Mouse (Mus musculus): ENCODE results near the gene Pla2g3.

Gene Pla2g3

GRCm38 (mm10) chr11:3536082-3536481 lies 48.0 kb downstream of the Pla2g3 start:
- peak in 1 of 2 experiments; percentile 80 for DNase-seq (ENCODE audit: inconsistent age in 2 of 2, low spot score in 1 of 2)

DNA sequence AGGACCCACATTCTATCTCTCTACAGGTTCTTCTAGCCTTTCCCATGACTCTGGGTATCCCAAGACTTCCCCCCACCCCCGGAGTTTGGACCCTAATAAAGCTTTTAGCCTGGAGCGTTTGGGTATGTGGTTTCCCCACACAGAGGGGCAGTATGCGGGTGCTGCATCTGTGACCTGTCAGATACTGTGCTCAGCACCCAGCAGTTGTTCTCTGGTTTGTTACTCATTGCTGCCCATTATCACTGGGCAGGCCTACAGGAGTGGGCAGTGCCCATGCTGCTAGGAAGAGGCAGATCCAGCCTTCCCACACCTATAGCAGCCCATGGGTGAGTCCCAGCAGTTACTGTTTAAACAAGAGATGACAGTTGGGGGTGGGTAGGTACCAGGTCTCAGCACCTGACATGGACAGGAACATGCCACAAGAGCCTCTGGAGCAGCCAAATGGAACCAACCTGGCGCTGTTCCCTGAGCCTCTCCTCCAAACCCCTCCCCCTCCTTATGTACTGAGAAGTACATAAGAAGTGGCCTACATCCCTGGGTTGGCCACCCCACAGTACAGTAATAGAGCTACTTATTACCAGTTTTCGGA lies 48.8 kb downstream of the Pla2g3 start:
- DNase-seq (ENCODE audit: inconsistent age in 2 of 2, low spot score in 1 of 2) = no peak

GRCm38 (mm10) chr11:3537711-3538110 lies 49.6 kb downstream of the Pla2g3 start:
- no peak for DNase-seq (ENCODE audit: inconsistent age in 2 of 2, low spot score in 1 of 2)

DNA sequence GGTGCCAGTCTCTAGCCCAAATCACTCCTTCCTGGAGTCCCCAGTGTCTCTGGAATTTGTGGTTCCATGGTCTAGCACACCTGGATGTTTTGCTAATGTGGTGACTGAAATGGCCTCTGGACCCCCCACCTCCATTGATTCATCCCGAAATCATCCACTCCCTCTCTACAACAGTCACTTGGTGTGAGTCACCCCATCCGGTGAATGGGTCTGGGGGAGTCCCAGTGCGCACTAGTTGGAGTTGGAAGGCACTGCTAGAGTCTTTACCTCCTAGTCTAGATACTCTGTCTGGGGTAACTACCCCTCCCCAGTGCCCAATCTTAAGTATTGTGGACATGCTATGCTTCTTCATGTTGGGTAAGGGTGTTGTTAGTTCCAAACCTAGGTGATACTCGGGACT lies 50.3 kb downstream of the Pla2g3 start:
- no peak for DNase-seq (ENCODE audit: inconsistent age in 2 of 2, low spot score in 1 of 2)

GRCm38 (mm10) chr11:3539111-3539825 lies 51.2 kb downstream of the Pla2g3 start:
- DNase-seq (ENCODE audit: inconsistent age in 2 of 2, low spot score in 1 of 2) = peak; percentile 95 to 98

GRCm38 (mm10) chr11:3539826-3540196 lies 51.7 kb downstream of the Pla2g3 start:
- DNase-seq (ENCODE audit: inconsistent age in 2 of 2, low spot score in 1 of 2) = peak in 1 of 2 experiments; percentile 36

- peak in 1 of 2 experiments; percentile 32 for DNase-seq (ENCODE audit: inconsistent age in 2 of 2, low spot score in 1 of 2)
These were observed 52.5 kb downstream of the Pla2g3 start, which contains the start of gene Smtn for GRCm38 (mm10) chr11:3540451-3541085. Gene Smtn (minus strand): TSS chr11:3540612.

DNA sequence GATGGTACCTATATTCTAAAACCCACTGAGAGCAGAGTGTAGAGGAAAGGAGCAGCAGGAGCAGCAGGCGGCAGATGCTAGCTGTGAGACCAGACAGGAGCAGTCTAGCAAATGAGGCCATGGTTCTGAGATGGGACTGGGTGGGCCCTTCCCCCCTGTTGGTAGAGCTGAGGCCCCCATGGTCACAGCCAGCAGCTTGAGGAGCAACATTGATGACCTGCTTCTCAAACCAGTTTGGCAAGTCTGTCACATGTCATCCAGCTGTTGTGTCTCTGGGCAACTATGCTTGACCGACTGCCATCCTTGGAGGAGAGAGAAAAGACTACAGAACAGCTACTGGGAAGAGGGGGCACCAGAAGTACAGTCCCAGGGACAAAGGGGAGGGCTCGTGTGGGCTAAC lies 53.8 kb downstream of the Pla2g3 start:
- no peak for DNase-seq (ENCODE audit: inconsistent age in 2 of 2, low spot score in 1 of 2)

DNA sequence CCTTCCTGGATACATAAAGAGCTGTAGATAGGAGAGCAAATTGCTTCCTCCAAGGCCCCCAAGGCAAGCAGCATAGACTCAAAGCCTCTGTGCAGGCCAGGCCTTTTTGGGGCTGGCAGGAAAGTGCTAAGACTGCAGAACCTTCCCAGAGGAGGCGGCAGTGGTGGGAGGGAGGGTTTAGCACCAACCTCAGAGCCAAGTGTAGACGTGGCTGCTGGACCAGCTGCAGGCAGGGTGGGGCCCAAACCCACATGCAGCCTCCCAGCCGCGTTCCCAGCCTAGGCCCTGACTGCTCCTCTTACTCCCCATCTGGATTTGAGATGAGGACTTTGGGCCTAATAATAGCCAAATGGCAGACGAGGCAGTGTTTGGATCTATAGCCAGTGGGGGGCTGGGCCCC lies 54.9 kb downstream of the Pla2g3 start:
- peak in 1 of 2 experiments; percentile 29 for DNase-seq (ENCODE audit: inconsistent age in 2 of 2, low spot score in 1 of 2)

DNA sequence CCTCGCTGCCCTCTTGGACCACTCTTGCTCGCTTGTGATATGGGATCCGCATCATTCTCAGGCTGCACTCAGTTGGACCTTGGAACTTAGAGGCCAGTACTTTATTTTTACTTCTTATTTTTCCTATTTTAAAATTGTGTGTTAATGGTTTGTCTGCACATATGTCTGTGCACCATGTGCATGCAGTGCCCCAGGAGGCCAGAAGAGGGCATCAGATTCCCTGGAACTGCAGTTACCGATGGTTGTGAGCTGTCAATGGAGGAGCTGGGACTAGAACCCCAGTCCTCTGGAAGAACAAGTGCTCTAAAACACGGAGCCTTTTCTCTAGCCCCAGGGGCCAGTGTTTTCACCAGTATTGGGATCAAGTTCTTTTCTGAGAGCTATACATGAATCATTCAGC lies 56.3 kb downstream of the Pla2g3 start:
- no peak for DNase-seq (ENCODE audit: inconsistent age in 2 of 2, low spot score in 1 of 2)

DNA sequence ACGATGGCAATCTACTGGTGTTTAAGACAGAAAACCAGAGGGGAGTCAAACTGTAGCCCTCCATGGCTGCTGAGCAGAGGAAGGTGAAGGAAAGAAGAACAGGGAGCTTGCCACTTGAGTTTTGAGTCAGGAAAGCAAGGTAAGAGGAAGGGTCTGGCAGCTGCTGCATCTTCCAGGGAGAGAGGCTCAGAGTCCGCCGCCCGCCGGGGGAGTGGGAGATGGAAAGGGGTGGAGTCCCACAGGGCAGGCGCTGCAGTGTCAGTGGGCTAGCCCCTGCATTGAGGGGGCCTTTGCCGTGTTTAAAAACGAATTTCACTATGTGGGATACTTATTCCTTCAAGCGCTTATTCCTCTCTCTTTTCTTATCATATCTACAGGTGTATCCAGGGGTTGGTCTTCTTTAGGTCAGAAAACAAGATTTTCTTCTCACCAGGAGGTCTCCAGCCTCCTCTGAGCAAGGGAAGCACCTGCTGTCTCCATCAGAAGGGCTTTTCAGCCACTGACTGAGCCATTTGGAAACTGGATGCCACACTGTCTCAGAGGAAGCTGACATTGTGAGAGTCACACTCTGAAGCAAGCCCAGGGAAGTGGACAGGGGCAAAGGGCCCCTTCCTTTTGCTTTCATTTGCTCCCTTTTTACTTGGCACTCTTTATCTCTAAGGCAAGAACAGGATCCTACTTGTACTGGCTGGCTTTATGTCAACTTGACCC lies 57.6 kb downstream of the Pla2g3 start:
- DNase-seq (ENCODE audit: inconsistent age in 2 of 2, low spot score in 1 of 2) = no peak

DNA sequence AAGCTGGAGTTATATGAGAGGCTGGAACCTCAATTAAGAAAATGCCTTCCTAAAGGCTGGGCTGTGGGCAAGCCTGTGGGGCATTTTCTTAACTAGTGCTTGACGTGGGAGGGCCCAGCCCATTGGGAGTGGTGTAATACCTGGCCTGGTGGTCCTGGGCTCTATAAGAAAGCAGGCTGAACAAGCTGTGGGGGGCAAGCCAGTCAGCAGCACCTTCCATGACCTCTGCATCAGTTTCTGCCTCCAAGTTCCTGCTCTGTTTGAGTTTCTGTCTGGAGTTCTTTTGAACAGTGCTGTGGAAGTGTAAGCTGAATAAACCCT lies 58.1 kb downstream of the Pla2g3 start:
- no peak for DNase-seq (ENCODE audit: inconsistent age in 2 of 2, low spot score in 1 of 2)

GRCm38 (mm10) chr11:3547047-3547446 lies 59.0 kb downstream of the Pla2g3 start:
- DNase-seq (ENCODE audit: inconsistent age in 2 of 2, low spot score in 1 of 2) = no peak

DNA sequence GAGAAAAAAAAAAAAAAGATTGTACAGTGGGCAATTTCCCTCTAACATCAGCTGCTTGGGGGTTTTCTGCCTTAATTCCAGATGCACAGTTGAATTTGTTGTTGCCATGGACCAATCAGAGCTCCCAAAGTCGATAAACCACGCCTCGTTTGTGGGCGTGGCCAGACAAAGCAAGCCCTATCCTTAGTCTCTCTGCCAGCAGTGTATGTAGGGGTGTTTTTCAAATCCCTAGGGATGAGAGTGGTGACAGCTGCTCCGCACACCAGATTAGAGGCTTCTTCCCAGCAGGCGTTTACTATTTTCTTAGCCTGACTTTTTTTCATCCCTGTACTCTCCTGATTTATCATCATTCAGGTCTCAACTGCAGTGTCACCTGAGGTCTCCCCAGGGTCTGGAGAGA lies 59.9 kb downstream of the Pla2g3 start:
- DNase-seq (ENCODE audit: inconsistent age in 2 of 2, low spot score in 1 of 2) = no peak

DNA sequence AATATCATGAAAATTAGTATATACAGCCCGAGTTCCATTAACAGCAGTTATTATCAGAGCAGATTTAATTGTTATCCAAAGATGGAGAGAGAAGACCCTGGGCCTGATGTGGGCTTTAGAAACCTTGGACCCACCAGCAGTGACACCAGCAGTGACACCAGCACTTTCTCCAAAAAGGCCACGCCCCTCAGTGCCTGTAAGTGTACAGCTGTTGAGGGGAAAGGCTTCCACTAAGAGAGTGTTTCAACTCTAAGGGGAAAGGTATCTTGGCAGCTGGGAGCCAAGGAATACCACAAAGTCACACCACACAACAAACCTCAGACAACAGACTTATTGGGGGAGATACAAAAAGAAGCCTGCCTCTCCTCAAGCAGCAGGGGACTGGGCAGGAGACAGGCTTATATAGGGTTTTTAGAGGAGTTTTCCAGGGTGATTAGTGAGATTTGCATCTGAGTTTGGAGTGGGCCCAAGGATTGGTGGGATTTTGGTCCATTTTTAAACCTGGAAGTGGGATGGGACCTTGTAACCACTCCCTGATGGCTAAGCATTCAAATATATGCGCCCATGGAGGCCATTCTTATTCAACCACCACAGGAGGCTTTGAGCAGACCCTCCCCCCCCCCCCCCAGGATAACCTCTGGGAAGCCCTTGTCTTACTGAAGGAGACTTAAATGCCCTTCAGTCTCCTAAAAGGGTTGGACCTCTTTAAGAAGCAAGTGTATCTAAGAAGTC lies 60.6 kb downstream of the Pla2g3 start:
- no peak for DNase-seq (ENCODE audit: inconsistent age in 2 of 2, low spot score in 1 of 2)
